Mouse (Mus musculus) hindbrain, embryonic 11.5 days (tissue): Measurements from ENCODE around the gene Ddx3x. TPM values are rescaled to one million over a fixed set of nuclear protein-coding genes. Genes with fewer than 3 reads are reported as not detected.
"Not testable (repeated sequence)": the region's sequence is repeated elsewhere in the genome, so short reads cannot be mapped to it uniquely, and the experiment has no call there.

Experiments used
- ATAC-seq: fragments of 200-750 bp; cut with Nextera tagmentation; 2 replicates; pipeline ENCODE4 v1.8.0; 2017; ENCODE audit warnings: mild to moderate bottlenecking, moderate TSS enrichment, moderate library complexity; ENCODE audit not compliant: low FRiP score
- DNase-seq: peaks from one replicate; pipeline ENCODE4 v3.0.0-alpha.2; 2015; ENCODE audit warnings: low spot score
- H3K27ac ChIP-seq: fragments of 300-500 bp; sonication (generic); 2 replicates; pipeline ENCODE4 v1.5.1; 2014; ENCODE audit warnings: mild to moderate bottlenecking, low read depth, low read length
- H3K27me3 ChIP-seq: fragments of 300-500 bp; sonication (generic); 2 replicates; pipeline ENCODE4 v1.6.1; 2014; ENCODE audit warnings: mild to moderate bottlenecking, low read length, moderate library complexity, mixed read lengths; ENCODE audit not compliant: control insufficient read depth, insufficient read depth
- H3K36me3 ChIP-seq: fragments of 300-500 bp; sonication (generic); 2 replicates; pipeline ENCODE4 v1.6.1; 2014; ENCODE audit warnings: mild to moderate bottlenecking, low read length, moderate library complexity, mixed read lengths; ENCODE audit not compliant: control insufficient read depth, insufficient read depth
- H3K4me1 ChIP-seq: fragments of 300-500 bp; sonication (generic); replicated peaks from 2 replicates; pipeline ENCODE4 v1.6.1; 2014; ENCODE audit warnings: low read length, mixed read lengths; ENCODE audit not compliant: control insufficient read depth, insufficient read depth
- H3K4me2 ChIP-seq: fragments of 300-500 bp; sonication (generic); replicated peaks from 2 replicates; pipeline ENCODE4 v1.6.1; 2014; ENCODE audit warnings: mild to moderate bottlenecking, low read depth, low read length
- H3K4me3 ChIP-seq: fragments of 300-500 bp; sonication (generic); 2 replicates; pipeline ENCODE4 v1.5.1; 2014; ENCODE audit warnings: low read depth, low read length
- H3K9ac ChIP-seq: fragments of 300-500 bp; sonication (generic); 2 replicates; pipeline ENCODE4 v1.6.1; 2014; ENCODE audit warnings: low read depth, low read length
- H3K9me3 ChIP-seq: fragments of 300-500 bp; sonication (generic); 2 replicates; pipeline ENCODE4 v1.6.1; 2016; ENCODE audit warnings: low read length; ENCODE audit not compliant: control insufficient read depth
- WGBS: fragments of 180-500 bp; shearing (Covaris S2); extraction: QIAGEN DNeasy Blood & Tissue Kit; methylation state at CpG from one replicate; pipeline ENCODE4 v1.1.7; 2014; 5-methylcytosine and 5-hydroxymethylcytosine counted together
- polyA plus RNA-seq: library from polyadenylated mRNA; unstranded; fragments of >200 nt; fragmentation: Nextera tagmentation; extraction: Ambion mirVana; gene quantifications from 2 replicates; pipeline ENCODE4 v1.2.1, GENCODE M21; 2014

The Ddx3x gene
- polyA plus RNA-seq, 1 experiment from 2014 or later = 177 TPM

DNA sequence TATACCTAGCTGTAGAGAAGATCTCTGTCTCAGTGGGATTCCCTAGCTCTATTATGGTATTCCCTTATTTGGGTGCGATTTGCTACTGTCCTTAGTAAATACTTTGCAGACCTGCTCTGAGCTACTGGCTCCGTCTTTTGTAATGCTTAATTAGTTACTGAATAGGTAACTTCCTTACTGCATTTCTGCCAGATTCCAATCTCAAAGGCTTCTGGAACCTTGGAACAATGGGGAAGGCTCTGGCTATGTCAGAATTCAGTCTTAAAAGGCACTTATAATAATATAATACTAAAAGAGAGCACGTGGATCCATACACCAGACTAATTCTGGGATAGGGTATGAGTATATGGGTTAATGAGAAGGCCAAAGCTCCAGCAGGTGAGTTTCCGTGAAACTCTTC, 15.5 kb downstream of the Ddx3x start:
- not testable (repeated sequence) for H3K4me2 ChIP-seq, H3K36me3 ChIP-seq, H3K9ac ChIP-seq, H3K27ac ChIP-seq, ATAC-seq, H3K4me1 ChIP-seq, H3K9me3 ChIP-seq, H3K4me3 ChIP-seq, DNase-seq, H3K27me3 ChIP-seq
- WGBS = 30% methylated on average over 4 of the region's 4 CpGs

DNA sequence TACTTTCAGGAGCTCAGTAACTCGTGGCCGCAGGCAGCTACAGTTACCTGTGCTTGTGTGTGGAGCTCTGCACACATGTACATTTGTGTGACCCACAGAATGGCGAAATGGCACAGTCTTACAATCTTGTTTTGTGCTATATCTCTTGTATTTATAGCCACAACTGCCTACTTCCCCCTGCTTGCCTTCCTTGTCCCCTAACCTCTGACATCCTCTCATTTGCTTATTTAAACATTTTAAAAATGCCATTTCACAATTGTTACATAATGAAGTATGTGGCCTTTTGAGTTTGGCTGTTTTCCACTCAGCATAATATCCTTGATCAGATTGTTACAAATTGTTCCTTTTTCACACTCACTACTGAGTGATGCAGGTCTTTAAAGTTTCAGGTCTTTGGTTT, 25.4 kb downstream of the Ddx3x start:
- Histone ChIP-seq H3K27me3 (no peaks in the 10 kb centered on the region), H3K4me1 (no peaks in the 10 kb centered on the region), H3K9me3 (no peaks in the 10 kb centered on the region), H3K4me3 (no peak overlapping the region), H3K27ac (no peak overlapping the region), H3K36me3 (no peaks in the 10 kb centered on the region), H3K4me2 (no peak overlapping the region), H3K9ac (no peak overlapping the region)
- no peak for ATAC-seq
- DNase-seq = no peak
- WGBS = 80% methylated on average over 3 of the region's 3 CpGs

DNA sequence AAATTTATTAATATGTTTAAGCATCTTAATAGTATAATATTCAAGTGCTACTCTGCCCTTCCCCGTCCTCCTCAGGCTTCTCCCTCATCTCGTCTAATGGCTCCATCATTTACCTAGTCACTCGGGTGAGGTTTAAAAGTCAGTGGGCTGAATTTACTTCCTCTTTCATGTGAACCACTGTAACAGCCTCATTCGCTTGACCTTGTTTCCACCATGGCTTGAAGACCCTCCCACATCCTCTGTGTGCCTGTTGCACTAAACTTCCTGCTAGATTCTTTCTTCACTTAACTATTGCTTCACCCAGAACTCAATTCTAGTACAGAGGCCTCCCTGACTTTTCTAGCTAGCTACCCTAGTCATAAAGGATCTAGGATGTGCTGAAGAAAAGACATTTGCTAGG, 30.6 kb downstream of the Ddx3x start:
- Histone ChIP-seq H3K4me3 (no peak overlapping the region), H3K9me3 (no peaks in the 10 kb centered on the region), H3K27me3 (no peaks in the 10 kb centered on the region; the same call in 1 of the 2 replicates), H3K4me2 (no peak overlapping the region), H3K27ac (no peak overlapping the region), H3K36me3 (no peaks in the 10 kb centered on the region), H3K9ac (no peak overlapping the region), H3K4me1 (no peaks in the 10 kb centered on the region)
- no peak for ATAC-seq
- 88% methylated on average over 4 of the region's 4 CpGs for WGBS
- no peak for DNase-seq

DNA sequence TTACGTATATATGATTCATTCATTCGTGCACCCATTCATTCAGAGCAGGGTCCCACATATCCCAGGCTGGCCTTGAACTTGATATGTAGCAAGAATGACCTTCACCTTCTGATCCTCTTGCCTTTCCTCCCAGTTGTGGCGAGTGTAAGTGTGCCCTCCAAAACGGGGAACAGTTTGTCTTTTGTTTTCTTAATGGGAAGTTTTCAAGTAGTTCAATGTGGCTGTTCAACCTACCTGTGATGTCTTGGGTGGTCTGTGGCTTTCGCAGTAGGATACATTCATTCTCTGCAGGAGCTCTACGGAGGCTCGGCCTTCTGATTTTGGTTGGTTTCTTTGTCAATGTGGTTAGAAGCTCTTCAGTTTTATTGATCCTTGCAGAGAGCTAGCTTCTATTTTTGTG, 48.8 kb downstream of the Ddx3x start:
- H3K4me2 ChIP-seq = no peak overlapping the region
- H3K4me1 ChIP-seq = no peaks in the 10 kb centered on the region
- H3K36me3 ChIP-seq = no peaks in the 10 kb centered on the region
- H3K9me3 ChIP-seq = no peaks in the 10 kb centered on the region
- H3K4me3 ChIP-seq = no peak overlapping the region
- H3K27ac ChIP-seq = no peak overlapping the region
- DNase-seq = no peak
- 88% methylated on average over 7 of the region's 7 CpGs for WGBS
- no peak overlapping the region for H3K9ac ChIP-seq
- no peak for ATAC-seq
- no peaks in the 10 kb centered on the region; the same call in 1 of the 2 replicates for H3K27me3 ChIP-seq

Other genes with a start within 250 kb of the Ddx3x start
- gene Usp9x, start 209.5 kb upstream of the Ddx3x start, polyA plus RNA-seq = 62.2 and 83.6 TPM in 2 replicates
- 0.03 TPM in 1 of 2 replicates, not detected in the other for gene Nyx, start 185.1 kb downstream of the Ddx3x start, polyA plus RNA-seq